Mouse (Mus musculus) kidney, adult 9 months (tissue): ENCODE measurements at regions not wholly inside any gene's neighbourhood (a gene's known extent, or its start where the extent isn't known, plus 50 kb on each side); places are given as distances from the start of the nearest gene placed in this dataset.

Source experiments
- DNase-seq: peaks from one replicate; pipeline ENCODE4 v3.0.0; 2022

DNA sequence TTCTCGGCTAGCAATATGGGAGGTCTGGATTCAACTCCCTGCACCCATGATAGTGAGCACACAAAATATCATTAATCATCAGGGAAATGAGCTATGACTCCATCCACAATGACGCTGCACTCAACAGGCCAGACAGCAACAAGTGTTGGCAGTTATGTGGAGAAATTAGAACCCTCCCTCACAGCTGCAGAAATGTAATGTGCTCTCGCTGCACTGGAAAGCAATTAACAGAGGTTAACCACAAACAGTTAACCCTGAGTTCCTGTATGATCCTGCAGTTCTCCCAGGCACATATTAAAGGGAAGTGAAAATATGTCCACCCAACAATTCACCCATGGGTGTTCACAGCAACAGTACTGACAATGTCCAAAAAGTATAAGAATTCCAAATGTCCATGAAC, 54.0 kb upstream of the Jade2 start:
- DNase-seq, result no peak

DNA sequence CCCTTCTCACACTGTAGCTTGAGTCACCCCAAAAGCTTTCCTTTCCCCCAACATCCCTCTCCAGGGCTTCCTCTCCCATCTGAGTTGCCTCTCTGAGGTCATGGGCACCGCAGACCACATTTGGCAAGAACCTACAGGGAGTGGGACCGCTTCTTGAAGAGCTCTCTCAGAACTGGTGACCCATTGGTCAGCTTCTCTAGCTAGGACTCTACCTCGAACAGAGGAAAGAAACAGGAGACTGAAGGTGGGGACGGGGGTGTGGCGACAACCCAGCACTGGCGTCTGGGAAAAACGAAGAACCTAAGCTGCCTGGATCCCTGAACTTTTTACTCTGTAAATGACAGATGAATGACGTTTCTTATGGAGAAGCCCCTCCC, 51.8 kb upstream of the Cdkn2aipnl start:
- no peak for DNase-seq

DNA sequence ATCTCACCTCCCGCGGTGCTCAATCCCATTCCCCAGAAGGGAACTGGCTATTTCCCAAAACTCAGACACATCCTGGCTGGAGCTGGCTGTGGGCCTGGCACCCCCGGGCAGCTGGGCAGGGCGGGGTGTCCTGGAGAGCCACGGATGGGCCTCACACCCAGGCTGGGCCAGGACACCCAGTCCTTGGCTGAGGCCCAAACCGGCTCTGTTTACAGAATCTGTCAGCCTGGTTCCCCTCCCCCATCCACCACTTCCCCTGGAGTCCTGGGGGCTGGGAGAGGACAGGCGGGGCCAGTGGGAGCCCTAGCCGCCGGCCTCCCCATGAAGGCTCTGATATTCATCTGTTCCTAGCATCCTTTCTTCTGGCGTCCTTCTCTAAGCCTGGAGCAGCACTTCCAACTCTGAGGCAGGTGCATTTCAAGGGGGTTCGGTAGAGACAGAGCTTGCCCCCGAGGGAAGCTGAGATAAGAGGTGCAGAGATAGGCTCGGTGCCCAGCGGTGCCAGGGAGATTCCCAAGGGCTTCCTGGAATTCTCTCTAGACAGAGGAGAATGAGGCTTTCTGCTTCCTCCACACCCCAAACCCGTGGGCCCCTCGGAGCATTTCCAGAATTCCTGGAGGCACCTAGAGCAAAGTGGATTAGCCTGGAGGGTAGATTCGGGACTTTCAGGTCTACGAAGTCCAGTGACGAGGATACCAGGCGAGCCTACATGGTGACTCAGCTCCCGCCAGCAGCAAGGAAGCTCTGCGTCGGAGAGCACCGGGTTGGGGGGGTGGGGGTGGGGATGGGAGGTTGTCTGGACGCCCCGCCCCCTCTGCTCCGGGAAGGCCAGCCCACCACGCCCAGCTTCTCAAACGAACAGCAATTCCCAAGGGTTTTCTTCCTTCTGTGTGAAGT, 51.2 kb upstream of the Cdkn2aipnl start:
- peak; percentile 97 for DNase-seq
